Mouse (Mus musculus): ENCODE data around the gene Hsd11b2.
"Not testable (repeated sequence)": the region's sequence is repeated elsewhere in the genome, so short reads cannot be mapped to it uniquely, and the experiment has no call there.

The Hsd11b2 gene

DNA sequence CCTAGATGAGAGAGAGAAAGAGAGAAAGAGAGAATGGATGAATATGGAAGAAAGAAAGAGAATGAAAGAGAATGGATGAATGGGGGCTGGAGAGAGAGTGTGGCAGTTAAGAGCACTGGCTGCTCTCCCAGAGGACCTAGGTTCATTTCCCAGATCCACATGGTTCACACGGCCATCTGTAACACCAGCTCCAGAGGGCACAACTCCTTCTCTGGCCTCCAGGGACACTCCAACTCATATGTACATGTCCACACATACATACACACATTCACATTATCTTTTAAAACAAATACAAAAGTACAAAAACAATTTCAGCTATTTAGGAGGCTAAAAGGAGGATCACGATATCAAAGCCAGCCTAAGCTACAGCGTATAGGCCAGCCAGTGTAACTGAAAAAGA is 44.3 kb downstream of the Hsd11b2 start:
- no peak for DNase-seq (ENCODE audit: low spot score in 2 of 2)

DNA sequence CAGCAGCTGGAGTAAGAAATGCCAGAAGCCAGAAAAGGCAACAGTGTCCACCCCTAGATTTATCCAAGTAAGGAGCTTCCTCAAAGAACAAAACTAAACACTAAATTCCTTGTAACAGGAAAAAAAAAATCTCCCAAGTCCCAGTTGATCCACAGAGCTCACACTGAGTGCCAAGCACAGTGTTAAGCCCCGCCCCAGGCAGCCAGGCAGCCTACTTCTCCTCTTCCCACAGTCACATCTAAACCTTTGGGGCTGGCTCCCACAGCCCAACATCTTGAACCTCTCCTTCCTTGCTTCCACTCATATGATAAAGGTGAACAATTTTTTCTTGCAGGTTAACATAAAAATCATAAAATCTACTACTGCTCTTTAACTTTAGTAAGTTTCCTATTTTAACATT is 45.3 kb downstream of the Hsd11b2 start:
- DNase-seq (ENCODE audit: low spot score in 2 of 2), result no peak

DNA sequence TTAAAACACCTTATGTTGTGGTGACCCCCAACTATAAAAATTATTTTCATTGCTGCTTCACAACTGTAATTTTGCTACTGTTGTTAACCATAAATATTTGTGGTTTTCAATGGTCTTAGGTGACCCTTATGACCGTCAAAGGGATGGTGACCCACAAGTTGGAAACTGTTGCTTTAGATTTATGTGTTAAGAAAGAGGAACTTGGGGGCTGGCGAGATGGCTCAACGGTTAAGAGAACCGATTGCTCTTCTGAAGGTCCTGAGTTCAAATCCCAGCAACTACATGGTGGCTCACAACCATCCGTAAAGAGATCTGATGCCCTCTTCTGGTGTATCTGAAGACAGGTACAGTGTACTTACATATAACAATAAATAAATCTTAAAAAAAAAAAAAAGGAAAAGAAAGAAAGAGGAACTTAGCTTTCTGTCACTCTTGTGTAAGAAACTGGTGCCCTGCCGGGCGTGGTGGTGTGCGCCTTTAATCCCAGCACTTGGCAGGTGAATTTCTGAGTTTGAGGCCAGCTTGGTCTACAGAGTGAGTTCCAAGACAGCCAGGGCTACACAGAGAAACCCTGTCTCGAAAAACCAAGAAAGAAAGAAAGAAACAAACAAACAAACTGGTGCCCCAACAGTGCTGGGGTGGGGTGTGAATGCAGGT is 46.1 kb downstream of the Hsd11b2 start:
- not testable (repeated sequence) for DNase-seq (ENCODE audit: low spot score in 2 of 2)

- peak in 1 of 2 experiments; percentile 42 for DNase-seq (ENCODE audit: low spot score in 2 of 2)
Observed at GRCm38 (mm10) chr8:105565401-105565881, 46.9 kb downstream of the Hsd11b2 start.

- DNase-seq (ENCODE audit: low spot score in 2 of 2), result peak; percentile 98 to 99
Observed at GRCm38 (mm10) chr8:105565952-105566702, 47.6 kb downstream of the Hsd11b2 start, which contains the start of gene Atp6v0d1. TSS of gene Atp6v0d1 (minus strand) at chr8:105566047.

DNA sequence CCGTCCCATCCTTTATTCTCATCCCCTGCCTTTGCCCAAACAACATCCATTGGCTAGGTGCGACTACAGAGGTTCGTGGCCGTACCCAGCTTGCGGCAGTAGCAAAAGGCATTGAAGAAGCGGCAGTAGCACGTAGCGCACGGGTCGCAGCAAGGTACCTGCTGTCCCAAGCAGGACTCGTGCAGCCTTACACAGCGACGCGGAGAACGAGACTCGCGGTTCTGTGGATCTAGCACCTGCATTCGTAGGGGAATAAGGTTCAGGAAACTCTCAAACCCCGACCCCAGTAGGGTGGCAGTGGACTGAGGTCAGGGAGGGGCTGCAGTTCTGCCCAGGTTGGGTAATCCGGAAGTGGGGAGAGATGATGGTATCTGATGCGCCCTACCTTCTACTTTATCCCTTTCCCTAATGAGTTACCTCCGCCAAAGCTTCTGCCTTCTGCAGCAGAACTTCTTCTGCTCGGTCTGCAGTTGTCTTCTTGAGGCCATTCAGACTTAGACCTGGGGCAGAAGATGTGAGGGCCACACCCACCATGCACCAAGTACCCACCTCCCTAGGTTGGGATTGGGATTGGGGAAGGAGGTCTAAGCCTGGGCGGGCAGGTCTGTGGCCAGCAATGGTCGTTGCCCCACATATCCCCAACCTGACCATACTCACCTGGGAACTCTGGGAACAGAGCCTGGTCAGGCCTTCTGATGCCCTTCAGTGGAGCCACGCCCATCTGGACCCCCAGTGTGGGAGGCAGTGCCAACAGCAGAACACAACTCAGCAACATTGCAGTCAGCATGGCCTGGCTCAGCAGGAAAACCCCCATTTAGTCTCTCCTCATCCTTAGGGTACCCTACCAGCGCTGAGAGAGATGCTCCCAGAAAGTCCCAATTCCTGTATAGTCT is 48.4 kb downstream of the Hsd11b2 start:
- DNase-seq (ENCODE audit: low spot score in 2 of 2), result no peak

DNA sequence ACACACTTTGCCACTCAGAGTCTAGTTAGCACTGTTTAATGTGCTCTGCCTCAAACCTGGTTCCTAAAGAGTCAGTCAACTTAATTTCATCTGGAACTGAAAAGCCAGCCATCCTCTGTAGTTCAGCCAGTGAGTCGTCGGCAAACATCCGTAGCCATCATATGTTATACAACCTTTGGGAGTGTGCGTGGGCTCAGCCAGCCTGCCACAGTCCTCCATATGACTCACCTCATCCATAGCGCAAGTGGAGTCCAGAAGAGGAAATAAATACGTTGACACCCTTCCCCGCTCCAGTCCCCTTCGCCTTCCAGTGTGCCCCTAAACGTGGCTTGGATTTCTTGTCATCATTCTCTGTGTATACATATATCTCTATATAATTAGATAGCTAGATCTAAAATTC is 53.3 kb downstream of the Hsd11b2 start:
- DNase-seq (ENCODE audit: low spot score in 2 of 2), result no peak

DNA sequence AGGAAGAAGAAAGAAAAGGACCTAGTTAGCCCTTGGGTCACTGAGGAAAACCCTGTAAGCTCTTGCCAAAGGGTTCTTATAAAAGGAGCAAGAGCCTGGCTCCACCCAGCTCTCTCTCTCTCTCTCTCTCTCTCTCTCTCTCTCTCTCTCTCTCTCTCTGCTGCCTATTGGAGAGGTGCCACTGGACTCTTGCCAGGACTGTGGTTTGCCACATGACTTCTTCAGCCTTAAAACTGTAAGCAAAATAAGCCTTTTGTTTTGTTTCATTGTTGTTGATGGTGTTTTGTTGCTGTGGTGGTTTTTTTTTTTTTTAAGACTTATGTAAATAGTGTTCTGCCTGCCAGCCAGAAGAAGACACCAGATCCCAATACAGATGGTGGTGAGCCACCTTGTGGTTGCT is 54.9 kb downstream of the Hsd11b2 start:
- no peak for DNase-seq (ENCODE audit: low spot score in 2 of 2)
